Mouse (Mus musculus): ENCODE data around the gene Sncb. TPM values are rescaled to one million over a fixed set of nuclear protein-coding genes. Genes with fewer than 3 reads are reported as not detected.

The Sncb gene
- polyA plus RNA-seq, 1 experiment from 2014 or later: 0.49 TPM

DNA sequence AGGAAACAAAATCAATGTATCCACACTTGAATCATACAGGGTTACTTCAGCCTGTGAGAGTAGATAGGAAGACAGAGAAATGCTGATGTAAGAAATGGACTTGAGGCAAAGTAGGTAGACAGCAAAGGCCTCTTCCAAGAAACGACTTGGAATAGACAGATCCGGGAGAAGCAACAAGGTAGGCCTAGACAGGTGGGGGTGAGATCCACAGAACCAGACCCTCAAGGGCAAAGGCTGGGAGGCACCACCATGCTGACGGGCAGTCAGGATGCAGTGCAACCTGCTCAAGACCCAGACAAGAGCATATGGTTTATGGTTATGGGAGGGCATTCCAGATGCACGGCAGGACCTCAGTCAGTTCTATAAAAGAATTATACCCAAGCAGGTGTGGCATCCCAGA lies 617 bp upstream of the Sncb start:
- no peak overlapping the region for H3K4me3 ChIP-seq
- H3K27ac ChIP-seq: no peak overlapping the region
- H3K4me2 ChIP-seq: no peak overlapping the region
- H3K4me1 ChIP-seq: peaks cover 11% of the 10 kb centered on the region
- ATAC-seq (ENCODE audit: insufficient number of reproducible peaks, low FRiP score, low TSS enrichment, low read depth): no peak
- peaks cover 58% of the 10 kb centered on the region for H3K27me3 ChIP-seq
- H3K9ac ChIP-seq: no peak overlapping the region
- H3K36me3 ChIP-seq: no peaks in the 10 kb centered on the region
- H3K9me3 ChIP-seq: no peaks in the 10 kb centered on the region
- whole genome bisulfite sequencing: 67% methylated on average over 4 of the region's 4 CpGs

DNA sequence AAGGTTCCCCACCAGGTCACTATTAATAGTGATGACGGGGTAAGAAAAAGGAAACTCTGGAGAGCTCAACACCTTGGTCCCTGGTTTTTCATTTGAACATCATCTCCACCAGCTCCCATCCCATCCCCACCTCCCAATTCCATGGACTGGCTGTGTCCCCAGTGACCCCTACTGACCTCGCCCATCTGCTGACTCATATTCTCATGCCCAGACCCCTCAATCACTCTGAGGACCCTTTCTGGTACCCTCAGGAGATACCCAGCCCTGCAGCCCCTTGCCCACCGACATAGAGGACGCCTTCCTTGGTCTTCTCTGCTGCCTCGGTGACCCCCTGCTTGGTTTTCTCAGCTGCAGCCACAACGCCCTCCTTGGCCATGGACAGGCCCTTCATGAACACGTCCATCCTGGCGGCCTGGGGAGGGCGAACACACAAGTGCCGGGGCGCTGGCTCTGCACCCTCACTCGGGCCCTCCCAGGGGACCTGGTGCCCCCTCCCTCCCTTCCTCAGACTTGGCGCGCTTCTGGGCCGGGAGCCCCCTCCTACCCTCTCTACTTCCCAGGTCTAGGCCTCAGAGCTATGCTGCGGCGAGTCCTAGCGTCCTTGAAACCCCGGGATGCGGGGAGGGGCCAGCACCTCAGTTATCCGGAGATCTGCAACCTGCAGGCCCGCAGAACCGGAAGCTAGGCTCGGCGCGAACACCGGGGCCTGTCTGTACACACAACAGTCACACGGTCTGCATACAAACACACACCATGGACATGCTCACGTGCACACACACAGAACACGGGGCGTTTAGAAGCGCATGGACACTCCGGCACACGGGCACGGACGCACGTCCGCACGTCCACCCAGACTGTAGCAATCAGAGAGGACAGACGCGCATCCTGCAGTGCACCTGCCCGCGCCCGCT lies 859 bp downstream of the Sncb start:
- no peak overlapping the region for H3K9ac ChIP-seq

DNA sequence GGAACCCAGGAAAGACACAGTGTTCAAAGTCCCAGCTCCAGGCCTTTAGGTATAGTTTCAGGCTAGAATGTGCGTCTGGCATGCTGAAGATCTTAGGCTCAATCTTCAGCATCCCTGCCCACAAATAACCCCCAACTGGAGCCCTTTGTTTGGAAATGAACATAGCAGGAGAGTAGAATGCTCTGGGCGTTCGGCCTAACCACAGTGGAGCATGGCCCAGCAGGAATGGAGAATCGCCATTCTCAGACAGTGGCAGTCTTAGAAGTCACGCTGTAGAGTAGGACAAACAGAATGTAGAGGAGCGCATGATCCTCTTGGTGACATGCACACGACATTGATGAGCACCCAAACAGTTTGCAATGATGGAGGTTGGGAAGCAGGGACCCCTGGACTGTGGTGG lies 5.5 kb downstream of the Sncb start:
- H3K36me3 ChIP-seq: no peaks in the 10 kb centered on the region
- no peak overlapping the region for H3K4me2 ChIP-seq
- 73% methylated on average over 7 of the region's 7 CpGs for WGBS
- H3K27ac ChIP-seq: no peak overlapping the region
- no peak overlapping the region for H3K4me3 ChIP-seq
- H3K9ac ChIP-seq: no peak overlapping the region
- H3K4me1 ChIP-seq: peaks cover 20% of the 10 kb centered on the region
- H3K9me3 ChIP-seq: no peaks in the 10 kb centered on the region
- no peak for ATAC-seq (ENCODE audit: insufficient number of reproducible peaks, low FRiP score, low TSS enrichment, low read depth)
- H3K27me3 ChIP-seq: peaks cover 82% of the 10 kb centered on the region

More for the DNA sequence above, 859 bp downstream of the Sncb start:
- H3K27me3 ChIP-seq: peaks cover 72% of the 10 kb centered on the region
- 0 out of 2 replicates have a peak, but pooled peaks have one; percentile 41 for ATAC-seq (ENCODE audit: insufficient number of reproducible peaks, low FRiP score, low TSS enrichment, low read depth)
- H3K4me2 ChIP-seq: peak overlapping the region; percentile 44
- peak overlapping the region; percentile 27 for H3K4me3 ChIP-seq
- H3K9me3 ChIP-seq: no peaks in the 10 kb centered on the region
- H3K36me3 ChIP-seq: no peaks in the 10 kb centered on the region
- peaks cover 11% of the 10 kb centered on the region for H3K4me1 ChIP-seq
- no peak overlapping the region for H3K27ac ChIP-seq
- WGBS: 6% methylated on average over 44 of the region's 44 CpGs

DNA sequence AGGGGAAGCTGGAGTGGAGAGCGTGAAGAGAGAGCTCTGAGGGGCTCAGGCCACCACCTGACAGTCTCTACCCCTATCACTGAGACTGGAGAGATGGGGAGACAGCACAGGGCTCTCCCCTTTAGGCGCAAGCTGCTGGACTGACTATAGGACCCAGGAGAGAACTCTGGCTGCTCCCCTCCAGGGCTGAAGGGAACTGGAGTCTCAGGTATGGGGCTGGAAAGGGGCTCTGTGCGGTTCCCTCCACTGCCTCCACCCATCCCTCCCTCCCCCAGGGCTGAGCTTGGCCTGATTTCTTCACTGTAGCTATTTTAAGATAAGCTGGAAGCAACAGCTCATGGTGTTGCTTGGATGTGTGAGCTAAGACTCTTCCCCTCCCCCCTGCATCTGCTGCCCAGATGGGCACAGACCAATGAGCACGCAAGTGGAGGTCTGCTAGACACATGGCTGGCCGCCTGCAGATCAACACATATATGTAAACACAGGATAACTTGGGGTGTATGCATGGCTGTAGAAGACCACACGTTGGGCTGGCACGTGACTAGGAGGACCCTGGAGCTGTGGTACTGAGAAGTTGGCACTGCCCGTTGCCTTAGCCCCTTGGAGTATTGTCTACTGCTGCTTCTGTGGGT lies 6.1 kb downstream of the Sncb start:
- no peak overlapping the region for H3K4me3 ChIP-seq
- H3K4me2 ChIP-seq: no peak overlapping the region
- 38% methylated on average over 8 of the region's 8 CpGs for WGBS
- no peak overlapping the region for H3K9ac ChIP-seq
- ATAC-seq (ENCODE audit: insufficient number of reproducible peaks, low FRiP score, low TSS enrichment, low read depth): no peak
- H3K4me1 ChIP-seq: peaks cover 16% of the 10 kb centered on the region
- H3K36me3 ChIP-seq: no peaks in the 10 kb centered on the region
- no peaks in the 10 kb centered on the region for H3K9me3 ChIP-seq
- peaks cover 82% of the 10 kb centered on the region for H3K27me3 ChIP-seq
- no peak overlapping the region for H3K27ac ChIP-seq

DNA sequence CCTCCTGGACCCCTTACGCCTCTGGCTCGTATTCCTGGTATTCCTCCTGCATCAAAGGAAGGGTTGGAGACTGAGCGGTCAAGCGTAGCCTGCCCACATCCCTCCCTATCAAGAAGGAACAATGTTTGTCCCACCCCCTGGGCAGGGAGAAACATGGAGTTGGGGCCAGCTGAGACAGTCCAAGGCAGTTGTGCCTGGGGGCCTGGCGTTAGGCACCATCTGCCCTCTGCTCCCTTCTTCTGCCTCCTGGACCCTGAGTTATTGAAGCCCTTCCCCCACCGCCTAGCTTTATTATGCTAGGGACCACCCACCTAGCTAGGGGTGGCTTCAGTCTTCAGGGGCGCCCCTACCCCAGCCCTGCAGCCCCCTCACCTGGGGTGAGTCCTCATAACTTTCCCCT lies 6.9 kb downstream of the Sncb start:
- no peak overlapping the region for H3K4me2 ChIP-seq
- peaks cover 81% of the 10 kb centered on the region for H3K27me3 ChIP-seq
- no peak for ATAC-seq (ENCODE audit: insufficient number of reproducible peaks, low FRiP score, low TSS enrichment, low read depth)
- WGBS: 8% methylated on average over 7 of the region's 7 CpGs
- H3K36me3 ChIP-seq: no peaks in the 10 kb centered on the region
- no peaks in the 10 kb centered on the region for H3K9me3 ChIP-seq
- no peak overlapping the region for H3K9ac ChIP-seq
- no peak overlapping the region for H3K4me3 ChIP-seq
- H3K27ac ChIP-seq: no peak overlapping the region
- H3K4me1 ChIP-seq: peaks cover 16% of the 10 kb centered on the region

DNA sequence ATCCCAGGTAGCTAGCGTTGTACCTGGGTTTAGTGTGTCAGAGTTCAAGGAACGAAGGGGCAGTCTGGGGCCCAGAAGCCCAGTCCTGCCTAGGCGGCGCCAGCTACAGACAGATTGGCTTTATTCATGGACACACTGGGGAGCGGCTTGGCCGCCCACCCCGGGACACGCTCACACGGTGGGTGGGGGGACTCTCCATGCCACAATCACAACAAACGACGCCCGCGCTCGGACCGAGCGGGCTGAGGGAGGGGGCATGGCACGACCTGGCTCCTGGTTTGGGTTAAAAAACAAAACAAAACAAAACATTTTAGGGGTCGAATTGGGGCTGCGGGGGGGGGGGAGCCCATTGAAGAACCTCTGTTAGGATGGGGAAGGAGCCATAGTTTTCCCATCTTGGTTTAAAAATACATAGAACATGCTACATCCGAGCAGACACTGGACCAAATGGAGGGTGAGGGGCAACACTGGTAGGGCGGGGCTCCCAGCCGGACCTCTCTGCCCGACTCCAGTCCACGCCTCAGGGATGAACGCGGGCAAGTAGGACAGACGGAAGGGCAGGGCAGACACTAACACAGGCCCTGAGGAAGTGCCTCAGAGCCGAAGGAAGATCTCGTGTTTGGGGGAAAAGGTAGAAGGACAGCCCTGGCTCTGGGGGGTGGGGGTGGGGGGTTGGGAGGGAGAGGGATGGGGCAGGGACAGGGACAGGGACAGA lies 7.5 kb downstream of the Sncb start:
- WGBS: 2% methylated on average over 28 of the region's 29 CpGs
- no peaks in the 10 kb centered on the region for H3K9me3 ChIP-seq

DNA sequence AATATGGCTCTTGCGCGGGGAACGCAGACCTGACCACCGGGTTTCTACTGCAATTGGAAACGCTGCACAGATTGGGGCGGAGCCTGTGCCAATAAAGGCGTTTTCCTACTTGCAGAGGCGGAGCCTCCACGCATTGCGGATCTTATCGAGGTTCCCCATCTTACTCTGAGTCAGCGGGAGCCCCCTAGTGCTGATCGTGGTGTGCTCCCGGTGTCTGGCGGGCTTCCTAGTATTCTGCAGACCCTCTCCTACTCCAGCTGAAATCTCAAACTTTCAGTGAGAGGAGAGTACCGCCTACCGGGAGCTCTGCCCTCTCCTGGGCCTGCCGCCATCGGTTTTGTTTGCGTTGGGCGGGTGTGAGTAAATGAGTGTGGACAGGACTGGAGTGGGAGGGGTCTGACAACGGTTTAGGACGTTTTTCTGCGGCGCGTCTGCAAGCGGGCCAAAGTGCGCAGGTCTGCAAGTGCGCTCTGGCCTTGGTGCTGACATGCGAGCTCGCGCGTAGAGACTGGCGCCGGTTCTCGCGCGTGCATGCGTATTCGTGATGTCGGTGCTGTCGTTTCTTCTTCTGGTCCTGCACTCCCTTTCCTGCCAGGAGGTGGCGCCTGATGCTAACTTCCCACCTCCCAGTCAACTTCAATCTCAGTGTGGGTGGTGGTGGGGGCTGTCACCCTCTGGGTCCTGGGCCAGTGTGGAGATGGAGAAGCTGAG lies 8.2 kb downstream of the Sncb start:
- peaks cover 16% of the 10 kb centered on the region for H3K4me1 ChIP-seq
- ATAC-seq (ENCODE audit: insufficient number of reproducible peaks, low FRiP score, low TSS enrichment, low read depth): peak; percentile 58
- H3K27ac ChIP-seq: no peak overlapping the region
- under 1% methylated on average over 43 of the region's 43 CpGs for WGBS
- H3K36me3 ChIP-seq: no peaks in the 10 kb centered on the region
- H3K9ac ChIP-seq: no peak overlapping the region
- peak overlapping the region; percentile 35 for H3K4me3 ChIP-seq
- peak overlapping the region; percentile 61 for H3K4me2 ChIP-seq
- no peaks in the 10 kb centered on the region for H3K9me3 ChIP-seq
- peaks cover 76% of the 10 kb centered on the region for H3K27me3 ChIP-seq

More for the DNA sequence above, 7.5 kb downstream of the Sncb start:
- no peak for ATAC-seq (ENCODE audit: insufficient number of reproducible peaks, low FRiP score, low TSS enrichment, low read depth)
- Histone ChIP-seq H3K4me1 (peaks cover 16% of the 10 kb centered on the region), H3K4me3 (peak overlapping the region; percentile 35; the same call in 1 of the 2 replicates), H3K4me2 (peak overlapping the region; percentile 61; the same call in 1 of the 2 replicates), H3K36me3 (no peaks in the 10 kb centered on the region), H3K27ac (no peak overlapping the region), H3K9ac (no peak overlapping the region), H3K27me3 (peaks cover 80% of the 10 kb centered on the region)

DNA sequence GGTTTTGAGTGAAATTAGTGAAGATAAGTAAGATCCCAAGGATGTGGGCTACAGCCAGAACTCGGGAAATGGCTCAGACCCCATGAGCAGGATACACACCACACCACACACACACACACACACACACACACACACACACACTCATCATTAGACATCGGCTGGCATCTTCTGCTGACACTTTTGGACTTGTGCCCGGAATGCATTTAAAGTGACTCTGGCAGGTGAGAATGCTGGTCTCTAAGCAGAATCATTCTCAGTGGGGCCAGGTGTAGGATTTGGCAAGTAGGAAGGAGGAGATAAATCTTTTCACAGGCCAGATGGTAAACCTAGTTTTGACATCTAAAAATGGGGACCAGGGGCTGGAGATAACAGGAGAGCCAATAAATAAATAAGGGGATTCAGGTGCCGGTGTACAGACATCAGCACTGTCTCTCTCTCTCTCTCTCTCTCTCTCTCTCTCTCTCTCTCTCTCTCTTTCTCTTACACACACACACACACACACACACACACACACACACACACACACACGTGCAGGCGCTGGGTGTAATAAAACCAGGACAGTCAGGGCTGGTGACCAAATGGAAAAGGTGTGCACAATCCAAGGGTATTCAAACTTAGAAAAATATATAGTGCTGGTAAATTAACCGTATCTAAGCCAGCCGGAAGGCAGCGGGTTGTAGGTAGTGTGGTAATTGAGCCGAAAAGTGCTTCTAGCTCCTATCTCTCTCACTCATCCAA lies 9.1 kb downstream of the Sncb start:
- Histone ChIP-seq H3K36me3 (no peaks in the 10 kb centered on the region), H3K27ac (no peak overlapping the region), H3K4me3 (no peak overlapping the region), H3K9me3 (no peaks in the 10 kb centered on the region), H3K4me2 (peak overlapping the region; percentile 61), H3K9ac (no peak overlapping the region), H3K4me1 (peaks cover 16% of the 10 kb centered on the region), H3K27me3 (peaks cover 73% of the 10 kb centered on the region)
- 44% methylated on average over 10 of the region's 10 CpGs for WGBS
- ATAC-seq (ENCODE audit: insufficient number of reproducible peaks, low FRiP score, low TSS enrichment, low read depth): no peak

DNA sequence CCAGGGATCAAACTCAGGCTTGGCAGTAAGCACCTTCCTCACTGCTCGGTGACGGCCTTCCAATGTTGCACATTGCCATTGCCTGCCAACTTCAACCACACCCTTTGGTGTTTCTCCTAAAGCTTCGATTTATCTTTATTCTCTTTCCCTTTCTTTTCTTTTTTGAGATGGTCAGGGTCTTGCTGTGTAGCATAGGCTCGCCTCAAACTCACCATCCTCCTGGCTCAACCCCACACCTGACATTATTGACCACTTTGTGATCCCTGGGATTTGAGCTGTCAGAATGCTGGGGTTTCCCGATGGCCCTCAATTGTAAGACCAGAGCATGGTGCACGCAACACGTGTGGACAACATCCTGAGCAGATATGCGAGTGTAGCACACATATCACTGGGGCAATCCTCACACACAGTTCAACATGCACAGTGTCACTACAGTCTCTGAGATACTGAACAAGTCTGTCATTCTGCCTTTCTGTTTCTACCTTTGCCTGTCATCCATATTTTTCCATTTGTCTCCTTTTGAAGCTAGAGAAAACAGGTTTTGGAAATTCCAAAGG lies 10.2 kb downstream of the Sncb start:
- Histone ChIP-seq H3K27ac (no peak overlapping the region), H3K36me3 (no peaks in the 10 kb centered on the region), H3K4me1 (peaks cover 16% of the 10 kb centered on the region), H3K27me3 (peaks cover 72% of the 10 kb centered on the region), H3K9me3 (no peaks in the 10 kb centered on the region), H3K4me2 (no peak overlapping the region), H3K9ac (no peak overlapping the region), H3K4me3 (no peak overlapping the region)
- 81% methylated on average over 8 of the region's 8 CpGs for WGBS
- ATAC-seq (ENCODE audit: insufficient number of reproducible peaks, low FRiP score, low TSS enrichment, low read depth): no peak

DNA sequence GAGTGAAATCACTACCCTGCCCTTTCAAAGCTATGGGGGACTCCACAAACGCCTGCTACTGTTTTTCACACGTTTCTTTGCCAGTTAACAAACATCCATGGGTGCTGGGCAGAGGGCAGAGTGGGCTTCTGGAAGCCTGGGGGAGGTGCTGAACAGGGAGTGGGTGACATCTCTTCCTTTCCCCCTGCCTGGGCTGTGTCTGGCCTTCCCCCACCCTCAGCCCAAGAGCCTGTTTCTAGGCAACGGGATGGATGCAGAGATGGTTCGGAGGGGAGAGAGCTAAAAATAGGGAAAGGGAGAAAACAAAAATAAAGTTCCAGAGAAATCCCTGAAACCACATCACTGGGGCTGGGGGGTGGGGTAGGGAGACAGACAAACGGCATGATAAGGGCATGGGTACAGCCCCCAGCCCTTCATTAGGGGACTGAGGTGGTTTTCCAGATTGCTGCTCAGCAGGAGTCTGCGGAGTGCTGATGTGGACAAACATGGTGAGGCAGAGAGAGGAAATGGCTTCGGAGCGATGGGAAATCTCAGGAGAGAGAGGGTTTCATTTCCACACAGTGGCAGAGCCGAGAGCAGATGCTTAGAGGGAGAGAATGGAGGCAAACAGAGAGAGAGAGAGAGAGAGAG lies 11.1 kb downstream of the Sncb start:
- no peak overlapping the region for H3K27ac ChIP-seq
- peaks cover 16% of the 10 kb centered on the region for H3K4me1 ChIP-seq
- no peaks in the 10 kb centered on the region for H3K9me3 ChIP-seq
- no peak overlapping the region for H3K4me2 ChIP-seq
- H3K27me3 ChIP-seq: peaks cover 70% of the 10 kb centered on the region
- no peaks in the 10 kb centered on the region for H3K36me3 ChIP-seq
- no peak overlapping the region for H3K9ac ChIP-seq
- no peak overlapping the region for H3K4me3 ChIP-seq
- no peak for ATAC-seq (ENCODE audit: insufficient number of reproducible peaks, low FRiP score, low TSS enrichment, low read depth)
- WGBS: 30% methylated on average over 9 of the region's 9 CpGs

All from limb, embryonic 15.5 days (tissue).